Mouse (Mus musculus) c-Kit-positive CD71-positive TER-119-positive erythroid progenitor cells, embryonic 14.5 days (primary cell): Measurements from ENCODE around the gene Lrrc47.

ENCODE experiments used
- DNase-seq: peaks from one replicate; pipeline ENCODE4 v3.0.0-alpha.2; 2013; ENCODE audit warnings: low spot score

Lrrc47 gene

GRCm38 (mm10) chr4:154011646-154012089 is at the start of gene Lrrc47:
TSS of gene Lrrc47 (plus strand) at chr4:154011731.
- DNase-seq: peak; percentile 73

- no peak for DNase-seq
These were observed 48.9 kb upstream of the Lrrc47 start for GRCm38 (mm10) chr4:153962631-153963030.

- DNase-seq: no peak
These were observed 44.9 kb upstream of the Lrrc47 start for GRCm38 (mm10) chr4:153966651-153967050.

GRCm38 (mm10) chr4:153967556-153967955 is 44.0 kb upstream of the Lrrc47 start:
- DNase-seq: no peak

- DNase-seq: no peak
These were observed 43.5 kb upstream of the Lrrc47 start for GRCm38 (mm10) chr4:153968063-153968462.

- DNase-seq: peak; percentile 86
These were observed 36.9 kb upstream of the Lrrc47 start, which contains the start of the genes Dffb and Cep104 for GRCm38 (mm10) chr4:153974431-153975291. TSS of gene Dffb (minus strand) at chr4:153975126. TSS of gene Cep104 (plus strand) at chr4:153975194.

GRCm38 (mm10) chr4:153975292-153975662 is 36.3 kb upstream of the Lrrc47 start:
- DNase-seq: no peak

GRCm38 (mm10) chr4:153975768-153976167 is 35.8 kb upstream of the Lrrc47 start:
- DNase-seq: no peak

- no peak for DNase-seq
These were observed 32.3 kb upstream of the Lrrc47 start for GRCm38 (mm10) chr4:153979243-153979642.

GRCm38 (mm10) chr4:153980470-153980869 is 31.1 kb upstream of the Lrrc47 start:
- DNase-seq: no peak

- DNase-seq: no peak
These were observed 18.8 kb upstream of the Lrrc47 start for GRCm38 (mm10) chr4:153992715-153993114.

- DNase-seq: no peak
These were observed 18.0 kb upstream of the Lrrc47 start for GRCm38 (mm10) chr4:153993505-153993904.

GRCm38 (mm10) chr4:154005488-154005887 is 6.0 kb upstream of the Lrrc47 start:
- DNase-seq: no peak

GRCm38 (mm10) chr4:154006264-154006663 is 5.3 kb upstream of the Lrrc47 start:
- no peak for DNase-seq

- no peak for DNase-seq
These were observed 3.8 kb upstream of the Lrrc47 start for GRCm38 (mm10) chr4:154007759-154008158.

- no peak for DNase-seq
These were observed 455 bp upstream of the Lrrc47 start for GRCm38 (mm10) chr4:154010907-154011645.

- no peak for DNase-seq
These were observed 776 bp downstream of the Lrrc47 start for GRCm38 (mm10) chr4:154012132-154012882.

- DNase-seq: no peak
These were observed 3.9 kb downstream of the Lrrc47 start for GRCm38 (mm10) chr4:154015476-154015875.

- DNase-seq: peak; percentile 57
These were observed 8.0 kb downstream of the Lrrc47 start for GRCm38 (mm10) chr4:154019571-154019970.

GRCm38 (mm10) chr4:154021432-154021831 is 9.9 kb downstream of the Lrrc47 start:
- no peak for DNase-seq

- DNase-seq: no peak
These were observed 10.9 kb downstream of the Lrrc47 start for GRCm38 (mm10) chr4:154022407-154022806.

- DNase-seq: no peak
These were observed 11.3 kb downstream of the Lrrc47 start for GRCm38 (mm10) chr4:154022844-154023243.
